Mouse (Mus musculus) cortical plate, adult 2 months (tissue): Measurements from ENCODE around the gene Mybph.

ENCODE experiments used
- CTCF ChIP-seq: fragments of 200-500 bp; IDR thresholded peaks from 2 replicates; pipeline ENCODE4 v1.5.1; 2011; ENCODE audit warnings: mild to moderate bottlenecking, control low read depth, low read length; ENCODE audit not compliant: insufficient read depth; ENCODE audit errors: extremely low read depth
- POLR2A ChIP-seq: fragments of 200-500 bp; IDR thresholded peaks from 2 replicates; pipeline ENCODE4 v1.6.1; 2011; ENCODE audit warnings: mild to moderate bottlenecking, low read length, control low read depth; ENCODE audit not compliant: insufficient read depth; ENCODE audit errors: extremely low read depth

DNA sequence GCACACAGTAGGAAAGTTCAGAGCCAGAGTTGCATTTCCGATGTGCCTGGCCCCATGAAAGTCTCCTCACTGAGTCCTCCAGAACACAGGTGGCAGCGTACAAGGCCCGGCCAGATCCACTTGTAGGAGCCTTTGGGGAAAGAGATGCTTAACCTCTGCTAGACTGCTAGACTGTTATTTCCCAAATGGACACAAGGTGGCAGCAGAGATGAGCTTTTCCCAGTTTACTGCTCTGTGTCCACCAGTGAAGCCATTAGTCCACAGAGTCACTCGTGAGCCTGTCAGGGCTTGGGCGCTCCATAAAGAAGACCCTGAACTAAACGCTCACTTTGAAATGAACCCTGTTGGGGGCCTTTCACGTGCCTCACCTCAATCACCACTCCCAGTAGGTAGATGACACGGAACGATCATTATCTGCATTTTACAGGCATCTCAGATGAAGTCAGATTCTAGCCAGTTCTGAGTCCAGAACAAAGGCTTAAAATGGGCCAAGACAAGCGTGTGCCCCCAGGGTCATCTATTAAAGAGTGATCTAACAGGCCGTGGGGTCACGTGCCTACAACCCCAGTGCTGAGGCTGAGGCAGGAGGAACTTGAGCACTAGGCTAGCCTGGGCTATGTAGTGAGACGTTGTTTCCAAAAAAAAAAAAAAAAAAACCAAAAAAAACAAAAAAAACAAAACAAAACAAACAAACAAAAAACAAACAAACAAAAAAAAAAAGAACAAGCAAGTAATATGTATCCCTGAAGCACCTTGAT lies 41.4 kb upstream of the Mybph start:
- TF ChIP-seq POLR2A (no peak), CTCF (peak; percentile 93)
